Mouse (Mus musculus) adrenal gland, adult 8-10 months (tissue): ENCODE measurements around the gene Fgfr2. TPM values are rescaled to one million over a fixed set of nuclear protein-coding genes. Genes with fewer than 3 reads are reported as not detected.

Source experiments
- DNase-seq: peaks from one replicate; pipeline ENCODE4 v3.0.0; 2022
- total RNA-seq, 4 experiments: library from RNA; stranded (reverse); gene quantifications; 2 replicates each; pipeline ENCODE4 v1.2.4; 2022

Fgfr2 gene
- total RNA-seq, 4 experiments from 2014 or later = 193 to 471 (median 262) TPM

DNA sequence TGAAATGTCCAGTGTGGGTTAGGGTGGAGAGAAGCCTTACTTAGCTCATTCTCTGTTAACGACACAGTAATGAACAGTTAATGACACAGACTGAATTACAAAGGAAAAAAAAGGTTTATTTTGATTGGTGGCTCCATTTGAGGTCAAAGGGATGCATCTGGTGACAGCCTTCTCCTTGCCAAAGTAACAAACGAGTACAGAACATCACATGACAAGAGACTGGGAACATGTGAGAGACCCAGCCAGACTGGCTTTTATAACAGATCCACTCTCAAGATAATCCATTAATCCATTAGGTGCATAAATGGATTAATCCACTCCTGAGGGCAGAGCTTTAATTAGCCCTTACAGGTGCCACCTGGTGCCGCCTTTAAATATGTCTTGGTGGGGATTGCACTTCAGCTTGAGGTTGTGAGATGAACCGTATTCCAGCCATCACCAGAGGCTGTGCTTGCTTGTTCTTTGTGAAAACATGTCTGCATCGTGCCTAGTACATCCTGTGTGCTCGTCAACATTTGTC, 2470.1 kb downstream of the Fgfr2 start:
- DNase-seq = no peak

DNA sequence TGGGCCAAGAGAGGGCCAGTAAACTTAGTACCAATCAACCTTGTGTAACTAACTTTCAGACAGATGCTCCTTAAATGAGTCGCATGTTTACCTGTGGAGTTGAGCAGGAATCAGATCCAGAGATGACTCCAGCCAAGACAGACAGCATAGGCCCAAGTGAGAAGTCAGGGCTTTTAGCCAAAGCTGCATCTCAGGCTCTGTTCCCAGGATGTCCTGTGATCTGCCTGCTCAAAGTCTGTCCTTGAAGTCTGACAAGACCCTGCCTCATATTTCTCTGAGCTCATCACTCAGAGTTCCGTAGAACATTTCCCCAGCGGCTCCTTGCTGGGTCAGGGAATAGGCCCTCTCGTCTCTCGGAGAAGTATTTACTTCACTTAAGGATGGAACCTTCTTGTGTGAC, 2472.5 kb downstream of the Fgfr2 start:
- no peak for DNase-seq

DNA sequence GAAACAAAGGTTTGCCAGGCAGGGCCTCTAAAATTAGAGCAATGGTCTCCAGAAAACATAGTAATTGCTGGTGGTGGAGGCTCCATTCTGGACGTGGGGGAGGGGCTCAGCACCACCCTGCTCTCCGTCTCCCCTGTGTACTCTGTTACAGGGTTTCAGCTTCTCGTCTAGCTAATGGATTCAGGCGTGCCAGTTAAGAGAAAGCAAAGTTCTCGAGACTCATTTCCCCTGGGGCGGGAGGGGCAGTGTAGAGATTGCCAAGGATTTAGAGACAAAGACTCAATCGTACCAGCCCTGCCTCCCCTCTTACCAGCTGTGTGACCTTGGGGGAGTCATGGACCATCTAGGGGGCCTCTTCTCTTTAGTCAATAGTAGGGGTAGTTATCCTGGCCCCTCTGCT, 2473.9 kb downstream of the Fgfr2 start:
- DNase-seq = no peak

DNA sequence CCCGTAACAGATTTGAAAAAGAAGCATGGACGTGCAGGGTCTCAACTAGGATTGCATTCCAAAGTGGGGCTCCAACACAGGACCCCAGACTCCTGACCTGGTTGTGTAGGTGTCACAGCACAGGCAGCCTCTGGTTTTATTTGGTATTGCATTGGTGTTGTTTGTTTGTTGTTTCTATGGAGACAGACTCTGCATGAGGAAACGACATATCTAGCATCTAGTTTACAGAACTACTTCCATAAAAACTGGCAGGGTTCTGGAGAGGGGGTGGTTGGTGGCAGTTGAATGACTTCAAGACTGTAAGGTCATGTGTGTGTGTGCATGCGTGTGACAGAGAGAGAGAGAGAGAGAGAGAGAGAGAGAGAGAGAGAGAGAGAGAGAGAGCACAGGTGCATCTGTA, 2475.1 kb downstream of the Fgfr2 start:
- no peak for DNase-seq

DNA sequence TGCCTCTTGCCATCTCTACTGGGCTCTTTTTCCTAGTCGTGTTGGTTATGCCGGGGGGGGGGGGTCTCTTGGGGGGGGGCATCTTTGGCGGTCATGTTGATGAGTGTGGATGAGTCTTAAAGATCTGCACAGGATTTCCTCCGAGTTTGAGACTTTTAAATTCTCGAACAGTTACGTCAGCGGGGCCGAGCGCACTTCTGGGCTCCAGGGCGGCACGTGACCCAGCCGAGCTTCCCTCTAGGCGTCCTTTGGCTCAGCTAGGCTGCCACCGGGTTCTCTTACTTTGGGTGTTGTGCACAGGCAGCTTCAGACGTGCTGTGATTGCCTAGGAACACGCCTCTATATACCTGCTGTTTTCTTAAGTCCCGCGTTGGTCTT, 2476.4 kb downstream of the Fgfr2 start:
- peak; percentile 80 for DNase-seq

DNA sequence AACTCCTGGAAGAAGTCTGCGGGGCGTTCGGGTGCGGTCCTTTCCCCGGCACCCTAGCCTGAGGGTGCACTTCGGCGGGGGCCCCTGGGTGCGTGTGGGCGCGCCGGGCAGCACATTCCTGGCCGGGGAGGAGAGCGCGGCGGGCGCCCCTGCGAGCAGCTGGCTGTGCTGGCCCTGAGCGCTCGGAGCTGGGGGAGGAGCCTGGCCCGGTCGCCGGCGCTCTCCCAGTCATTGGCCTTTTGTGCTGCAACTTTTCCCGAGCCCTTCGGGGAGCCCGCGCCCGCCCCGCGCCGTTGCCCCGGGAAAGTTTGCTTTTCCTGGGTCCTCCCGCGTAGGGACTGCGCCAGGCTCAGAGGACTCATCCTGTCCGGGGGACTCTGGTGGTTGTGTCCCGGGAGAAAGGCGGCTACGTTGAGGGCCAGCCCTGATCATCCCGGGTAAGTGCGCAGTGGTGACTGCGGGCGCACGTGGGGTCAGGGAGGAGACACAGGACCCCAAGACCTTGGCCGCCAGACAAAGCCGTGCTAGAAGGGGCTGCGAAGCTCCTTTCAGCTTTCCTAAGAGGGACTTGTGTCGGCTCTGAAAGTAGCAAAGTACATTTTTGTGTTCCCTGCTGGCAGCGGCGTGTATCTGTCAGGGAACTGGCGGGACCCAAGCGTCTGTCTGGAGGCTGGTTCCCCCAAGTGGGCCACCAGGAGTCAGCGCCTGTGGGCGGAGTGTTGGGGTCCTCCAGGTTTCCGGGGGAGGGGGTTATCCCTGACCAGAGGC, 2477.0 kb downstream of the Fgfr2 start:
- peak; percentile 79 for DNase-seq

DNA sequence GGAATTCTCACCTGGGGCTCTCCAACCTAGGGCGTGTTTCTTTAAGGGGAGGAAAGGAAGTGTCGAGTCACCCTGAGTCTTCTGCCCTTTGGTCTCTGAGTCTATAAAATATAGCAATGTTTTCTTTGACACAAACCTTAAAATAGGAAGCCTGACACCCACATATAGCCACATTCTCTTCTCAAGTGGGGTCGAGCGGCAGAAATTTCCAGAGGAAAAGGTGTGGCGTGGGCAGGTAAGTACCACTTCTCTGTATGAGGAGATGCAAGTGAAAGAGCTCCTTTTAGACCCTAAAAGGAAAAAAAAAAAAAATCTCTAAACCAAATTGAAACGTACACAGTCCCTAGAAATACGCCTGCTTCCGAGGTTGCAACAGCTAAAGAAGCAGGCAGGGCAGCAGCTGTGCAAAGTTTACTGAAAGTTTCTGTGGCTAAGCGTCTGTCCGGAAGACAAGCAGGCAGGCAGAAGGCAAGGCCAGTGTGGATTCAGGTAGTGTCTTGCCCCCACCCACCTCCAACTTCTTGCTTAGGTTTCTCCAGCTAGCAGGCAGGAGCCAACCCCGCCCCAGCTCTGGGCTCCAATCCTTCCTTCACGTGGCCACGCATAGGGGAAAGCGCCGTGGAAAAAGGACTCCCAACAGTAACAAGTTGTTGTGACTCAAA, 2477.7 kb downstream of the Fgfr2 start:
- peak; percentile 63 for DNase-seq

DNA sequence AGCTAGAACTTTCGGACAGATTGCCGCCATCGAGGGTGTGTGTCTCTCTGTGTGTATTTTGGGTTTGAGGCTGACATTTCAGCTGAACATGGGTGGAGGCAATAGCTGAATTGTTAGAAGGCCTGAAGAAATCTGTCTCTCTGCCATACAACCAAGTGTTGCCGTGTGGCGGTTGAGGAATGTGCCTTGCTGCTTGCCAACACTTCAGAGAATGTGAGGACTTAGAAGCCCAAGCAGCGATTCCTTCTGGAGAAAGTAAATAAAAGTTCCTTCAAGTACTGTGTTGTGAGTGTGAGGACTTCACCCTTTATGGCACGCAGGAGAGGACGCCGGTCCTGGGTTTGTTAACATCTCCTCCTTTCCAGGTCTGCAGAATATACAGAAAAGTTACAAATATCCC, 2482.5 kb downstream of the Fgfr2 start:
- no peak for DNase-seq

DNA sequence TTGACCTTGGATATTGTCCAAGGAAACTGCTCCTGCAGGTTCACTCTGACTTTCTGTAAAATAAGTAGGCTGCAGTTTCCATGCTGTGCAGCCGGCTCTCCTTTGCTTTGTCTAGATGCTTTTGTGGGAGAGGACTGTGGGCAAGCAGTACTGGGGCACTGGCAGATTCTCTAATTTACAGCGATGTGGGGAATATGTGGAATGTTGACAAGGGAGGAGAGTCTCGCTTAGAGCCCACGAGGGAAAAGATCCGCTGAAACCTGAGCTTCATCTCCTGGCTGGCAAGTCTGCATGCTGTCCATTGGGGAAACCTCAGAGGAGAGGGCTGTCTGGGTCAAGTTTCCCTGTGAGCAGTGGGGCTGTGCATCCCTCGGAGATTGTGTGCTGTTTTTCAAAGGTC, 2485.3 kb downstream of the Fgfr2 start:
- DNase-seq = no peak

DNA sequence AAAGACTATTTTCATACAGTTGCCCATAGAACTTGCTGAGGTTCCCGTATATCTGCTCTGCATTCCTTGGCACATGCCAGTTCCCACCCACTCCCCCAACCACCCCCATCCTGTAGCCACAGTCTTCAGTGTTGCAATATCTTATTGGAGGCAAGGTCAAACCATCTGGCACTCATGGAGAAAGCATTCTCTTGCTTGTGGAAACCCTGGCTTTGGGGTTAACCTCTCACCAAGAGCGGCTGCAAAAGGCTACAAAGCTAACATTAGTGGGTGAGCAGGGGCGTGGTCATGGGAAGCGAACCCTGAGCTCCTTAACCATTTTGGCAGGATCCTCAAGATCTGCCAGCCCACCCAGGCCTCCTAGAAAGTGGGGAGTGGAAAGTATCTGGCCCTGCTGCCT, 2486.2 kb downstream of the Fgfr2 start:
- no peak for DNase-seq

DNA sequence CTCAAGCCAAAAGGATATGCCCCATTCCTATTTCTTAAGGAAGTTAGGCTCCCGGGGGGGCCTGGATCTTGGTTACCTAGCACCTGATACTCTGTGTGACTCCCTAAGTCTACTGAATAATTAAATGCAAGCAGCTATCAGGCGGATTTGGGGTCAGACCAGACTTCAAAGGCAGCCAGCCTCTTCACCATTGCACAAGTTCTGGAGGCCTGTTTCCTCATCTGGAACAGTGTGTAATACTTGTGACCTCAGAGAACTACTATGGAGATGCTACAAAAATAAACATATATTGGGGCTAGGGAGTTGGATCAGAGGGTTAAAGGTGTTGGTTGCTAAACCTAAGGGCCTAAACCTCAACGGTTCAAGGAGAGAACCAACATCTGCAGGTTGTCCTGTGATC, 2486.9 kb downstream of the Fgfr2 start:
- DNase-seq = no peak

DNA sequence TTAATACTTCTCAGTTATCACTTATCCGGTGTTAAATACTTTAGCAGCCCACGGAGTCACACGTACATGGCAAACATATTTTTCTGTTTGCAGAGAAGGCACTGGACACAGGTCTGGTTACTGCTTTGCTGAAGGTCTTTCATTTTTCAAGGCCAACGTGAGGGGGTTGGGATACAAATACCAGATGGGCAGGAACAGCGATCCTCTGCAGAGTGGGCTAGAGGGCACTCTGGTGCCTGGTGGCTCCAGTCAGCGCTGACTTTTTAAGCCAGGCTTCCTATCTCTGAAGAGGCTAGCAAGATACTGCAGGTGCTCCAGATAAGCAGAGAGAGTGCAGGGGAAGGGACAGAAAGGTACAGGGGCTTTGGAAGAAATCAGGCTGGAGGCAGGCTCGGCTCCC, 2487.9 kb downstream of the Fgfr2 start:
- no peak for DNase-seq

DNA sequence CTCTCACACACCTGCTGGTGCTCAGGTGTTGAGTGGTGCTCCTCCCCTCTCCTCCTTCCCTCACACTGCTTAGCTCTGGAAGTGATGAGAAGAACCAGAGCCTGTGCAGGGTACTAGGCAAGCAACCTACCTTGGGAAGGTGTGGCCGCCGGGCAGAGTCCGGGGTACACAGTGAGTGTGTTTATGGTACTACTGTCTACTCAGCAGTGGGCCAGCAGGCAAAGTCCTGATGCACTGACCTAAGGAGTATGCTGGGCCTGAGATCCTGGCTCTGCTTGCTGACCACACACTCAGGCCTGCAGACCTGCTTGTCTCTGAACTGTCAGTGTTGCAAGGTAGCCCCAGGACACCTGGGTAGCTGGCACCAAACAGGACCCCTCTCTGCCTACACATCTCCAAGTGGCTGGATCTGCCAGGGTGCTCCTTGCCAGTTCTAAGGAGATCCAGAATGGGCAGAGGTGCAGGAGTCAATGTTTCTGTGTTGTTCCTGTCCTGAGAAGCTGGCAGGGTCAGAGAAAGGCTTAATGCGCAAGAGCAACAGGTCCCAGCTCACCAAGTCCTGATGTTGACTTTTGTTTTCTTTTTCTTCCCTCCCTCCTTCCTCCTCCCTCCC, 2488.8 kb downstream of the Fgfr2 start:
- DNase-seq = no peak

DNA sequence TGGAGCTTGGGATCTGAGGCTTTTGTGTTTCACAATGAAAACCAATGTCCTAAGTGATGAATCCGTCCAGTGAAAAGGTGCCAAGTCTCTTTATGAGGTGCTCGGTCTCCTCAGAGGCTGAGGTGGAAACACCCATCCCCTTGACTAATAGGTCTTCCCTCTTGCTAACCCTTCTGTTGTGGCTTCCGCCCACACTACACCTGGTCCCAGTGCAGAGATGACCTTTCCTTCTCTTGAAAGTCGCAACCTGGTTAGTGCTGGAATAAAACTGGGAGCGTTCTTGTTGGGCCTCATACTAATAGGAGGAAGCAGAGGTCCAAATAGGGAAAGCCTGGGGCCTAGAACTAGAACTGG, 2490.8 kb downstream of the Fgfr2 start:
- no peak for DNase-seq

DNA sequence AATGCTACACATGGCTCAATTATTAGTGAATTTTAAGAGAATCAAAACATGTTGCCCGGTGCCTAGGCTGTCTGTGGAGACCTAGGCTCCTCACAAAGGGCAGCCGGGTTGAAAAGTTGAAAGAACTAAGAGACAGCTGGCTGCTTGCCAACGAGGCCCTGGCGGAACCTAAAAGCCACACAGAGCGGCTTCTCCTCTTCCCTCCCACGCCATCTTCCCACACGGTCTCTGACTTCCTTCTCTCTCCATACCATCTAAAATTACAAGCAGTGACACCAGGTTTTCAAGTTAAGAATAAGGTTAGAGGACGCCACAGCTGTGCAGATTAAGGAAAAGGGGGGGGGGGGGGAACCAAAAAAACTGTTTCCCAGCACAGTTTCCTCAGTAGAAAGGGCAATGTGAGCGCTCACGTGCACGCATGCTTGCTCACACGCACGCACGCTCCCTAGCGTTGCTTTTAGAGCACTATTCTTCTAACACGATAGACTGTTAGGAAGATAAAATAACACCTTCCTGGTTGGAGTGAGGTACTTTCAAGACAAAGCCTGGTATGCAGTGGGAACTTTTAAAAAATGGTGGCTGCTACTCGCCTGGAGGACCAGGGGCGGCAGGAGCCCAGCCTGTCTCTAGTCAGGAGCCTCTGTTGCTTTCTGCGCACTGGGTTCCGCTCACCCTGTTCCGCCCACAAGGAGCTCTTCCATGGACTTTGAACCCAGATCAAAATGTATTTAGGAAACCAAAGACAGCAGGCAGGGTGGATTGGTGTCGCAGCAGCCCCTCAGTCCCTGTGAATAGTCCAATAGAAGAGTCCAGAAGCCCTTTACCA, 2491.4 kb downstream of the Fgfr2 start:
- DNase-seq = no peak

DNA sequence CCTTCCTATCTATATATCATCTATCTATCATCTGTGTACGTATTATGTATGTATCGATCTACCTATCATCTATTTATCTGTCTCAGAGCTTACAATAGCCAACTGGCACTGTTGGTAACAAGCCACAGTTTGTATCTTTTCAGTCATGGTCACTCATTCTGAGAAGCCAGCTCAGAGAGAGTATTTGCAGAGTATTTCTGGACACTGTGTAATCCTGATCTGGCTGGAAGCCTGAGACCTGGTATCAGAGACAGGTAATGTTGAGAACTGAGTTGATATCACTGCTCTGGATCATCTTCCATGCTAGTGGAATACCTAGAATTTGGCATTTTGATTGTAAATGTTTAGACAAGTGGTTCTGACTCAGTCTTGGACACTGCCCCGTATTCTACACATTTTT, 2492.2 kb downstream of the Fgfr2 start:
- no peak for DNase-seq

DNA sequence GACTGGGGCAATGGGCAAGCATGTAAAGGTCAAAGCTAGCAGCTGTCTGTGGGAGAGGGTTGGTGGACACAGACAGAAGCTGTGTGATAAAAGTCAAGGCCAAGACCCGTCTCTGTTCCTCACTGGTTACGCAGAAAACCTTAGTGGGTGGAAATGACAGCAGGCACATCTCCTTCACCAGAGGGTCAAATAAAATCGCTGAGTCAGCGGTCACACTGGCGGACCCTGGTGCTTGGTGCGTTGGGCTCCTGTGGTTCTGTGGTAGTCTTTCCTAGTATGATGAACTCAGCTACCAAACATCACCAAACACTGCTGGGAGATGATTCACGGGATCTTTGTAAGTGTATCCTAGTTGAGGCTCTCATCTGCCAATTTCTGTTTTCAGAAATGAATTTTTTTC, 2493.2 kb downstream of the Fgfr2 start:
- no peak for DNase-seq

DNA sequence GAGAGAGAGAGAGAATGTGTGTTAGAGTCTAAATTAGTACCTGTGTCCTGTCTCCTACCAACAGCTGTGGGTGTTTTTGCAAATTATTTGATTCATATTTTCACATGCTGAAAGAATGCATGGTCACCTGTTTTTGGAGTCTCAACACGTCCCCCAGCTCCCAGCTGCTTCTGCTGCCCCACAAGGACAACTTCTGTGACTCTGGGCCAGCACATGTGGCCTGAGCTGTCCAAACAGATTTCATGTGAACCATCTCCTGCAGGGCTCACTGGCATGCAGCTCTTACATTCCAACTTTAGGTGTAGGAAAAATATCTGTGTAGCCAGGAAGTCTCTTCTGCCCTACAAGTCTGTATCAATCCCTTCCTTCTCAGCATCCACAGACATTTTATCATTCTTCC, 2494.5 kb downstream of the Fgfr2 start:
- DNase-seq = no peak

DNA sequence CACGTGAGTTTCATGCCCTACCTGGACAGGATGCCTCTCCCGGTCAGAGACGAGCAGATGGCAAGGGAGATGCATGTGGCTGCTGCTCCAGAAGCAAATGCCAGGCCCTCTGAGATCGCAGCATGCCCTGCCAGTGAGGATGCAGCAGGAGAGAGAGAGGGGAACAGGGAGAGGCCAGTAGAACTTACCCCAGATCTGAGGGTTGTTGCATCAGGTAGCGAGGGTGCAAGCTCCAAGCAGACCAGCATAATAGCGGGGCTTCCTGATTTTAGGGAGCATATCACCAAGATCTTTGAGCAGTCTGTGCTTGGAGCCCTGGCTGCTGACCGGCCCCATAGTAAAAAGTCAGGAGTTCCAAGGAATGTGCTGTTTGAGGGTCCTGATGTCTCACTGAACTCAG, 2497.8 kb downstream of the Fgfr2 start:
- DNase-seq = no peak

DNA sequence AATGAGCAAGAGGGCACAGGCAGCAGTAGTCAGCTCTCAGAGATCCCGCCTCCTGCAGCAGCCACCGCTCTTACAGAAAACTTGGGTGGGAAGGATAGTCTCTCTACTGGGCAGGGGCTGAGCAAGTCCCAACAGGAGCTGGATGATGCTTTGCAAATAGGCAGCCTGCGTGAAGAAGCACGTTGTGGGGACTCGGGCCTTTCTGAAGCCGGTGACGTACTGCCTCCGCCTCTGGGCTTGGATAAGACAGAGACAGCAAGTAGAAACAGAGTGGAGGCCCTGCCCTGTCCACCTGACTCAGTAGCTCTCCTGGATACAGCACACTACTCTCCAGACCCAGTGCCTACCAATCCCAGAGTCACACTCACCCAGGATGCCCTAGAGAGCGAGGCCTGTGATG, 2498.9 kb downstream of the Fgfr2 start:
- no peak for DNase-seq

DNA sequence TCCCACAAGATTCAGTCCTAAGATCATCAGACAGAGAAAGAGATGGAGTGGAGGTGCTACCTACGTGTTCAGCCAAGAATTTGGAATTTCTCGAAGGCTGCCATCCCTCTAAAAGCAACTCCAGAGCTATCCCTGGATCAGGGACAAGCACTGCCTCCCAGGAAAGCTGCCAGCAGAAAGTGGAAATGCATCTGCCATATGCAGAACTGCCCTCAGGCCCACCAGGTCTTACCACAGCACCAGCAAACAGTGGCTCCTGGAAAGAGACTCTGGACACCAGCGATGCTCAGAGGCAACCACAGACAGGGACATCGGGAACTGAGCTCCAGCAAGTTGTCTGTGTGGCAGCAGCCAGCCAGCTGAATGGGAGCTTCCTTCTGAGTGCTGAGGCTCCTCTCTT, 2500.8 kb downstream of the Fgfr2 start:
- DNase-seq = no peak

DNA sequence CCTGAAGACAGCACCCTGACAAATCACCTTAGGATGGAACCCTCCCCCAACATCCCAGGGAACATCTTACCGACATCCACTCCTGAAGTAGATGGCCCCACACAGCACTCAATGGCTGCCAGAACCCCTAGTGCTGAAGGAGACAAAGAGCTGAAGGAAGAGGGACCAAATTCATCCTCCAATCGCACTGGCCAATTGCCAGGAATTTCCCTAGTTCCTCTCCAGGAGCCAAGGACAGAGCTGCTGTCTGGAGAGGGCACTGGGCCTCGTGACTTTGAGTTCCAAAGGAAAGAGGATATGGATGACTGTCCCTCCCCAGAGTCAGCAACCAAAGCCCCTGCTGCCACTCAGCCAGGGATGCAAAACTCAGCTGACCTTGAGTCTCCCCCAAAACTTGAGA, 2501.2 kb downstream of the Fgfr2 start:
- DNase-seq = no peak

DNA sequence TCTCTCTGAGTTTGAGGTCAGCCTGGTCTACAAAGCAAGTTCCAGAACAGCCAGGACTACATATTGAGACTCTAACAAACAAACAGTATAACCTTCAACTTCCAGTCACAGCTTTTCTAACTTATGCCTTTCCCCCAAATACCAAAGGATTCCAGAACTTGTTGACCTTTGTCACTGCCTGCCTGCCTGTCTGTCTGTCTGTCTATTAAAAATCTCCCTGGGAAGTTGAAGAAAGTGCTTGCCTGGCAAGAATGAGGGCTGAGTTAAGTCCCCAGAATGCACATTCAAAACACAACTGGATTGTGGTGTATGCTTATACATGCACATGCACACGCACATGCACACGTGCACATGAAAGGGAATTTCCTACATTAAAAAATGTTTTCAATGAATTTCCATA, 2502.1 kb downstream of the Fgfr2 start:
- no peak for DNase-seq
